ENCODE assay signal across 8 mouse cellular contexts in genomic region chr11:23855182-23855802, GRCm38 (mm10). TPM values are rescaled to one million over a fixed set of nuclear protein-coding genes. Genes with fewer than 3 reads are reported as not detected.
DNase-seq lines count a peak whose midpoint lies in the region; ATAC-seq and TF ChIP-seq lines count a peak whose summit lies in the region.

No protein-coding gene starts in this region.

- peaks cover 17% of the 10 kb centered on the region for H3K36me3 ChIP-seq in hindbrain, embryonic 16.5 days (ENCODE audit: control insufficient read depth, insufficient read depth, low read length)
- peaks cover 41% of the 10 kb centered on the region for H3K36me3 ChIP-seq in midbrain, embryonic 10.5 days

- H3K27me3 ChIP-seq in Patski: no peaks in the 10 kb centered on the region
- no peaks in the 10 kb centered on the region for H3K27me3 ChIP-seq in hindbrain, embryonic 16.5 days (replicated peaks; ENCODE audit: control insufficient read depth, insufficient read depth, low read length)
- no peaks in the 10 kb centered on the region for H3K27me3 ChIP-seq in midbrain, embryonic 10.5 days (ENCODE audit: low read depth, poor library complexity, severe bottlenecking)

- H3K4me1 ChIP-seq in hindbrain, embryonic 16.5 days (ENCODE audit: control insufficient read depth, insufficient read depth, low read depth, low read length): no peaks in the 10 kb centered on the region
- 0 out of 2 replicates have a peak, but pooled peaks cover 5% of the 10 kb centered on the region for H3K4me1 ChIP-seq in midbrain, embryonic 10.5 days

- H3K4me2 ChIP-seq in hindbrain, embryonic 16.5 days (ENCODE audit: low read length): no peak overlapping the region

- TF ChIP-seq CTCF in Patski (IDR thresholded peaks at IDR 0.05): peak; percentile 76

- H3K4me3 ChIP-seq in hindbrain, embryonic 16.5 days (ENCODE audit: low read length): no peak overlapping the region
- H3K4me3 ChIP-seq in midbrain, embryonic 10.5 days: no peak overlapping the region

- in situ Hi-C loops in Patski (cut with MboI; ENCODE audit: low pct_unique_long_range_greater_than_20kb): loop anchor here (10.0 kb wide), 2 partner anchors 100 to 170 kb away; no protein-coding TSS in a partner anchor

- no peaks in the 10 kb centered on the region for H3K9me3 ChIP-seq in hindbrain, embryonic 16.5 days (ENCODE audit: control insufficient read depth, low read length)
- no peaks in the 10 kb centered on the region for H3K9me3 ChIP-seq in midbrain, embryonic 10.5 days (replicated peaks)

- peak; percentile 19 for DNase-seq in Patski (ENCODE audit: low read depth, low spot score)
- peak; percentile 62 for DNase-seq in cerebellum, adult 8-10 months
- DNase-seq in frontal cortex, postnatal 10 days (ENCODE audit: low spot score in 2 of 2): peak; percentile 28 to 54
- peak; percentile 36 to 44 for DNase-seq in left cerebral cortex, adult 8-10 months (ENCODE audit: low spot score in 2 of 2)
- DNase-seq in midbrain, embryonic 10.5 days (ENCODE audit: low spot score): peak; percentile 56
- DNase-seq in right cerebral cortex, postnatal 25 days: peak; percentile 48
- peak; percentile 40 to 76 for DNase-seq in urinary bladder, postnatal 4 days (ENCODE audit: low spot score in 2 of 2)

- CTCF ChIA-PET in Patski (lab: Charles Lee): interaction anchor here (0.9 to 1.3 kb wide), 3 partner anchors 11 to 99 kb away, joined by 3 read pairs; no protein-coding TSS in a partner anchor

- H3K27ac ChIP-seq in hindbrain, embryonic 16.5 days (ENCODE audit: low read depth, low read length): no peak overlapping the region
- no peak overlapping the region for H3K27ac ChIP-seq in midbrain, embryonic 10.5 days (replicated peaks)

- H3K9ac ChIP-seq in hindbrain, embryonic 16.5 days (ENCODE audit: low read depth, low read length): no peak overlapping the region

- peak; percentile 94 for ATAC-seq in Patski
- ATAC-seq in hindbrain, embryonic 16.5 days: peak; percentile 66

- WGBS in hindbrain, embryonic 16.5 days: 14% methylated on average over 3 of the region's 3 CpGs
- WGBS in midbrain, embryonic 10.5 days: 0% methylated on average over 3 of the region's 3 CpGs

- POLR2A ChIA-PET in Patski (lab: Charles Lee): interaction anchor here (1.2 kb wide), 1 partner anchor 40 kb away, joined by 3 read pairs; the partner anchor contains the start of gene Papolg

RNA-seq across cellular contexts. Expression of gene Papolg, which starts 39.8 kb away (rescaled TPM):
- polyA plus RNA-seq in Patski (2021): 15.3 TPM
- 15.9 and 18.6 TPM in 2 replicates for polyA plus RNA-seq in hindbrain, embryonic 16.5 days (2015; fragmentation: Nextera tagmentation; extraction: Ambion mirVana)
- total RNA-seq in left cerebral cortex, adult 8-10 months (2022): 10 to 100 TPM; 20.7 to 22.1 (median 21.6) TPM
- polyA plus RNA-seq in midbrain, embryonic 10.5 days (2016; fragmentation: Nextera tagmentation; extraction: Ambion mirVana): 20.7 and 22.9 TPM in 2 replicates
